Mouse (Mus musculus): ENCODE data around the gene Ofcc1.

GRCm38 (mm10) chr13:40390120-40390519 is 28.9 kb upstream of the Ofcc1 start:
- TF ChIP-seq CTCF (IDR thresholded peaks at IDR 0.05) (no peak), EP300 (IDR thresholded peaks at IDR 0.05) (no peak)
